Mouse (Mus musculus) forebrain, postnatal 0 days (tissue): Measurements from ENCODE around the gene Hydin. TPM values are rescaled to one million over a fixed set of nuclear protein-coding genes. Genes with fewer than 3 reads are reported as not detected.

ENCODE experiments used
- ATAC-seq: fragments of 200-750 bp; cut with Nextera tagmentation; 2 replicates; pipeline ENCODE4 v1.8.0; 2017; ENCODE audit warnings: mild to moderate bottlenecking, moderate library complexity
- DNase-seq: peaks from one replicate; pipeline ENCODE4 v3.0.0-alpha.2; 2015
- H3K27ac ChIP-seq: fragments of 300-500 bp; sonication (generic); 2 replicates; pipeline ENCODE4 v1.5.1; 2014; ENCODE audit warnings: low read depth, mild to moderate bottlenecking, antibody characterized with exemption, low read length, moderate library complexity, mixed read lengths
- H3K27me3 ChIP-seq: fragments of 300-500 bp; sonication (generic); 2 replicates; pipeline ENCODE4 v1.6.1; 2014; ENCODE audit warnings: mild to moderate bottlenecking, low read length, mixed read lengths; ENCODE audit not compliant: insufficient read depth
- H3K36me3 ChIP-seq: fragments of 300-500 bp; sonication (generic); 2 replicates; pipeline ENCODE4 v1.6.1; 2014; ENCODE audit warnings: mild to moderate bottlenecking, moderate library complexity; ENCODE audit not compliant: insufficient read depth
- H3K4me1 ChIP-seq: fragments of 300-500 bp; sonication (generic); 2 replicates; pipeline ENCODE4 v1.6.1; 2014; ENCODE audit warnings: antibody characterized with exemption; ENCODE audit not compliant: insufficient read depth
- H3K4me2 ChIP-seq: fragments of 300-500 bp; sonication (generic); 2 replicates; pipeline ENCODE4 v1.6.1; 2014; ENCODE audit warnings: low read depth, mild to moderate bottlenecking, moderate library complexity
- H3K4me3 ChIP-seq: fragments of 300-500 bp; sonication (generic); 2 replicates; pipeline ENCODE4 v1.5.1; 2014; ENCODE audit warnings: low read depth, low read length, mixed read lengths
- H3K9ac ChIP-seq: fragments of 300-500 bp; sonication (generic); 2 replicates; pipeline ENCODE4 v1.6.1; 2014; ENCODE audit warnings: mild to moderate bottlenecking
- H3K9me3 ChIP-seq: fragments of 300-500 bp; sonication (generic); 2 replicates; pipeline ENCODE4 v1.6.1; 2016; ENCODE audit warnings: low read length
- CTCF ChIP-seq: sonication (generic); IDR thresholded peaks from 2 replicates; pipeline ENCODE4 v1.5.1; 2016; ENCODE audit warnings: antibody characterized with exemption, control low read depth, low read depth
- WGBS: fragments of 180-500 bp; shearing (Covaris S2); extraction: QIAGEN DNeasy Blood & Tissue Kit; methylation state at CpG from one replicate; pipeline ENCODE4 v1.1.7; 2014; 5-methylcytosine and 5-hydroxymethylcytosine counted together
- microRNA-seq, 2 experiments: library from miRNA; unstranded; fragments of <30 nt; microRNA quantifications; one replicate each; pipeline ENCODE4; 2016
- polyA plus RNA-seq: library from polyadenylated mRNA; unstranded; fragments of >200 nt; fragmentation: Nextera tagmentation; extraction: Ambion mirVana; gene quantifications from 2 replicates; pipeline ENCODE4 v1.2.1, GENCODE M21; 2015
- total RNA-seq: library from RNA; depleted of rRNA; stranded (reverse); fragments of >200 nt; gene quantifications from 2 replicates; pipeline ENCODE4 v1.2.3, GENCODE M21; 2014; rRNA removed

Hydin gene
- total and polyA plus RNA-seq, 2 experiments from 2014 or later: 0.63 to 1.0 TPM

GRCm38 (mm10) chr8:110650838-110651237 lies 384.1 kb downstream of the Hydin start:
- no peak overlapping the region for H3K4me3 ChIP-seq
- 86% methylated on average over 9 of the region's 9 CpGs for WGBS
- DNase-seq: no peak

GRCm38 (mm10) chr8:110651847-110652246 lies 385.1 kb downstream of the Hydin start:
- no peak for TF ChIP-seq CTCF
- ATAC-seq: no peak

More at GRCm38 (mm10) chr8:110650838-110651237, 384.1 kb downstream of the Hydin start:
- H3K27me3 ChIP-seq: no peaks in the 10 kb centered on the region
- no peaks in the 10 kb centered on the region for H3K9me3 ChIP-seq
- H3K4me2 ChIP-seq: no peak overlapping the region
- TF ChIP-seq CTCF: peak; percentile 31
- no peak overlapping the region for H3K27ac ChIP-seq
- peaks cover 26% of the 10 kb centered on the region for H3K36me3 ChIP-seq
- H3K9ac ChIP-seq: no peak overlapping the region
- H3K4me1 ChIP-seq: no peaks in the 10 kb centered on the region
- ATAC-seq: no peak; the same call in 1 of the 2 replicates

GRCm38 (mm10) chr8:110654075-110655060 lies 387.6 kb downstream of the Hydin start:
- no peaks in the 10 kb centered on the region for H3K9me3 ChIP-seq
- WGBS: 41% methylated on average over 9 of the region's 9 CpGs
- 0 out of 2 replicates have a peak overlapping the region, but pooled peaks have one; percentile 29 for H3K27ac ChIP-seq
- ATAC-seq (no peak), DNase-seq (peak; percentile 8)
- no peak overlapping the region for H3K9ac ChIP-seq
- H3K4me1 ChIP-seq: no peaks in the 10 kb centered on the region
- H3K4me3 ChIP-seq: no peak overlapping the region
- TF ChIP-seq CTCF: no peak
- H3K27me3 ChIP-seq: no peaks in the 10 kb centered on the region
- no peak overlapping the region for H3K4me2 ChIP-seq
- peaks cover 38% of the 10 kb centered on the region for H3K36me3 ChIP-seq

More at GRCm38 (mm10) chr8:110651847-110652246, 385.1 kb downstream of the Hydin start:
- Histone ChIP-seq H3K27ac (no peak overlapping the region), H3K4me3 (no peak overlapping the region), H3K36me3 (peaks cover 25% of the 10 kb centered on the region), H3K9me3 (no peaks in the 10 kb centered on the region), H3K4me2 (no peak overlapping the region), H3K27me3 (no peaks in the 10 kb centered on the region), H3K9ac (0 out of 2 replicates have a peak overlapping the region, but pooled peaks have one; percentile 6), H3K4me1 (no peaks in the 10 kb centered on the region)
- 82% methylated on average over 4 of the region's 4 CpGs for WGBS
- no peak for DNase-seq

GRCm38 (mm10) chr8:110655827-110656226 lies 389.1 kb downstream of the Hydin start:
- ATAC-seq (peak; percentile 86), DNase-seq (peak; percentile 77)
- Histone ChIP-seq H3K4me1 (no peaks in the 10 kb centered on the region), H3K36me3 (peaks cover 29% of the 10 kb centered on the region), H3K9ac (no peak overlapping the region), H3K4me3 (no peak overlapping the region), H3K27me3 (no peaks in the 10 kb centered on the region), H3K9me3 (no peaks in the 10 kb centered on the region), H3K4me2 (no peak overlapping the region), H3K27ac (peak overlapping the region; percentile 71)
- 44% methylated on average over 1 of the region's 1 CpGs for WGBS
- no peak for TF ChIP-seq CTCF

GRCm38 (mm10) chr8:110657661-110658060 lies 390.9 kb downstream of the Hydin start:
- TF ChIP-seq CTCF: no peak
- WGBS: 94% methylated on average over 2 of the region's 2 CpGs

More at GRCm38 (mm10) chr8:110657661-110658060, 390.9 kb downstream of the Hydin start:
- DNase-seq (no peak), ATAC-seq (no peak)
- Histone ChIP-seq H3K4me1 (no peaks in the 10 kb centered on the region), H3K27ac (no peak overlapping the region), H3K4me3 (no peak overlapping the region), H3K9ac (no peak overlapping the region), H3K27me3 (no peaks in the 10 kb centered on the region), H3K4me2 (no peak overlapping the region), H3K9me3 (no peaks in the 10 kb centered on the region), H3K36me3 (peaks cover 22% of the 10 kb centered on the region; the same call in 1 of the 2 replicates)

Small RNA genes within 50 kb of the gene (microRNA-seq; reads per million reads assigned to microRNA genes)
- gene Gm44489: 0 reads per million in 2 experiments
- 0 reads per million in 2 experiments for gene Gm47306

Other genes starting within 250 kb of the Hydin start
- not detected in 2 replicates for gene Chst4, start 227.2 kb upstream of the Hydin start, total RNA-seq
- gene Chst4, start 227.2 kb upstream of the Hydin start, polyA plus RNA-seq: not detected in 2 replicates
- 13.1 and 19.6 TPM in 2 replicates for gene Zfp612, start 187.2 kb upstream of the Hydin start, total RNA-seq
- 8.2 and 13.6 TPM in 2 replicates for gene Zfp612, start 187.2 kb upstream of the Hydin start, polyA plus RNA-seq
- not detected in 2 replicates for gene Gm21964, start 165.8 kb upstream of the Hydin start, total RNA-seq
- not detected in 2 replicates for gene Gm21964, start 165.8 kb upstream of the Hydin start, polyA plus RNA-seq
- gene Gm17720, start 164.2 kb upstream of the Hydin start, total RNA-seq: not detected in 2 replicates
- not detected in 2 replicates for gene Gm17720, start 164.2 kb upstream of the Hydin start, polyA plus RNA-seq
- 133 TPM in 2 replicates for gene Calb2, start 98.8 kb upstream of the Hydin start, total RNA-seq
- 177 and 286 TPM in 2 replicates for gene Calb2, start 98.8 kb upstream of the Hydin start, polyA plus RNA-seq
- gene Cmtr2, start 51.3 kb upstream of the Hydin start, total RNA-seq: 21.9 and 24.9 TPM in 2 replicates
- gene Cmtr2, start 51.3 kb upstream of the Hydin start, polyA plus RNA-seq: 9.1 and 9.3 TPM in 2 replicates